Mouse (Mus musculus) MEL (cell line): ENCODE results near the gene Tnfrsf13c. TPM values are rescaled to one million over a fixed set of nuclear protein-coding genes. Genes with fewer than 3 reads are reported as not detected.

Source experiments
- DNase-seq: peaks from one replicate; pipeline ENCODE4 v3.0.0; 2011; ENCODE audit warnings: low read depth, low spot score
- H3K27ac ChIP-seq: 2 replicates; pipeline ENCODE4 v1.5.1; 2012; ENCODE audit warnings: low read depth, mild to moderate bottlenecking, control low read depth, low read length, moderate library complexity; ENCODE audit not compliant: control insufficient read depth
- H3K27me3 ChIP-seq, 2 experiments: fragments of 150-350 bp in 1 of 2; sonication (generic) in 1 of 2; 2 replicates each; pipeline ENCODE4 v1.6.1; 2012; ENCODE audit warnings: low read length in 2 of 2, mild to moderate bottlenecking in 2 of 2, improper control_type of control experiment in 1 of 2, moderate library complexity in 1 of 2; ENCODE audit not compliant: insufficient read depth in 2 of 2, control insufficient read depth in 1 of 2
- H3K36me3 ChIP-seq, 2 experiments: 2 replicates each; pipeline ENCODE4 v1.6.1; 2012 to 2014; ENCODE audit warnings: low read length in 2 of 2, improper control_type of control experiment in 1 of 2, inconsistent platforms in 1 of 2, mild to moderate bottlenecking in 1 of 2; ENCODE audit not compliant: insufficient read depth in 2 of 2, control insufficient read depth in 1 of 2
- H3K4me1 ChIP-seq, 2 experiments: fragments of 150-350 bp in 1 of 2; sonication (generic) in 1 of 2; 2 replicates each; pipeline ENCODE4 v1.6.1; 2012; ENCODE audit warnings: low read length in 2 of 2, improper control_type of control experiment in 1 of 2, mild to moderate bottlenecking in 1 of 2; ENCODE audit not compliant: insufficient read depth in 2 of 2, control insufficient read depth in 1 of 2
- H3K4me3 ChIP-seq, 2 experiments: fragments of 150-350 bp in 1 of 2; sonication (generic) in 1 of 2; 2 replicates each; pipeline ENCODE4 v1.5.1; 2012; ENCODE audit warnings: low read depth in 2 of 2, low read length in 2 of 2, mild to moderate bottlenecking in 2 of 2, moderate library complexity in 2 of 2, control low read depth in 1 of 2, improper control_type of control experiment in 1 of 2; ENCODE audit not compliant: control insufficient read depth in 1 of 2, insufficient read depth in 1 of 2
- H3K79me2 ChIP-seq: 2 replicates; pipeline ENCODE4 v1.6.1; 2012; ENCODE audit warnings: mild to moderate bottlenecking, low read length, moderate library complexity; ENCODE audit not compliant: control insufficient read depth, poor library complexity, insufficient read depth
- H3K9ac ChIP-seq: 2 replicates; pipeline ENCODE4 v1.6.1; 2012; ENCODE audit warnings: low read depth, mild to moderate bottlenecking, control low read depth, low read length, moderate library complexity; ENCODE audit not compliant: control insufficient read depth, poor library complexity, severe bottlenecking
- H3K9me3 ChIP-seq: fragments of 150-350 bp; sonication (generic); replicated peaks from 2 replicates; pipeline ENCODE4 v1.6.1; 2012; ENCODE audit warnings: mild to moderate bottlenecking, low read length, improper control_type of control experiment, moderate library complexity; ENCODE audit not compliant: insufficient read depth
- CHD2 ChIP-seq: IDR thresholded peaks from 2 replicates; pipeline ENCODE4 v1.6.1; 2011; ENCODE audit warnings: low read length, improper control_type of control experiment
- CTCF ChIP-seq, 3 experiments: IDR thresholded peaks in 2 of 3; conservative IDR thresholded peaks in 1 of 3; 2 replicates each; pipeline ENCODE4 v1.5.1; 2011 to 2012; ENCODE audit warnings: low read length in 3 of 3, low read depth in 2 of 3, mild to moderate bottlenecking in 2 of 3, improper control_type of control experiment in 1 of 3, inconsistent platforms in 1 of 3, mixed read lengths in 1 of 3, moderate library complexity in 1 of 3; ENCODE audit not compliant: control insufficient read depth in 1 of 3, insufficient read depth in 1 of 3, poor library complexity in 1 of 3, severe bottlenecking in 1 of 3
- ETS1 ChIP-seq: IDR thresholded peaks from 2 replicates; pipeline ENCODE4 v1.6.1; 2012; ENCODE audit warnings: low read depth, mild to moderate bottlenecking, inconsistent platforms, low read length, improper control_type of control experiment, moderate library complexity
- GABPA ChIP-seq: IDR thresholded peaks from 2 replicates; pipeline ENCODE4 v1.6.1; 2012; ENCODE audit warnings: low read depth, mild to moderate bottlenecking, inconsistent platforms, low read length, improper control_type of control experiment, moderate library complexity
- KAT2A ChIP-seq: conservative IDR thresholded peaks from 2 replicates; pipeline ENCODE4 v1.6.1; 2012; ENCODE audit warnings: low read depth, low read length, improper control_type of control experiment, inconsistent platforms
- MAFK ChIP-seq: IDR thresholded peaks from 2 replicates; pipeline ENCODE4 v1.6.1; 2011; ENCODE audit warnings: low read depth, mild to moderate bottlenecking, low read length, improper control_type of control experiment, borderline replicate concordance
- MAZ ChIP-seq: IDR thresholded peaks from 2 replicates; pipeline ENCODE4 v1.6.1; 2012; ENCODE audit warnings: low read depth, mild to moderate bottlenecking, inconsistent platforms, low read length, improper control_type of control experiment
- MXI1 ChIP-seq: IDR thresholded peaks from 2 replicates; pipeline ENCODE4 v1.6.1; 2011; ENCODE audit warnings: mild to moderate bottlenecking, low read depth, low read length, improper control_type of control experiment
- MYB ChIP-seq: IDR thresholded peaks from 2 replicates; pipeline ENCODE4 v1.6.1; 2011; ENCODE audit warnings: mild to moderate bottlenecking, low read depth, low read length, improper control_type of control experiment
- MYC ChIP-seq: IDR thresholded peaks from 2 replicates; pipeline ENCODE4 v1.6.1; 2011; ENCODE audit warnings: low read depth, mild to moderate bottlenecking, low read length, improper control_type of control experiment, moderate library complexity
- NELFE ChIP-seq: IDR thresholded peaks from 2 replicates; pipeline ENCODE4 v1.6.1; 2011; ENCODE audit warnings: low read depth, low read length, improper control_type of control experiment
- POLR2A ChIP-seq, 2 experiments: IDR thresholded peaks; 2 replicates each; pipeline ENCODE4 v1.6.1; 2011 to 2012; ENCODE audit warnings: low read length in 2 of 2, mild to moderate bottlenecking in 2 of 2, control low read depth in 1 of 2, improper control_type of control experiment in 1 of 2, low read depth in 1 of 2, moderate library complexity in 1 of 2; ENCODE audit not compliant: control insufficient read depth in 1 of 2, insufficient read depth in 1 of 2, poor library complexity in 1 of 2
- POLR2AphosphoS2 ChIP-seq: IDR thresholded peaks from 2 replicates; pipeline ENCODE4 v1.6.1; 2011; ENCODE audit warnings: low read length, improper control_type of control experiment
- RAD21 ChIP-seq: IDR thresholded peaks from 2 replicates; pipeline ENCODE4 v1.6.1; 2011; ENCODE audit warnings: mild to moderate bottlenecking, low read depth, low read length, improper control_type of control experiment
- TAL1 ChIP-seq: IDR thresholded peaks from 2 replicates; pipeline ENCODE4 v1.6.1; 2012; ENCODE audit warnings: mild to moderate bottlenecking, inconsistent platforms, low read length, moderate library complexity, mixed read lengths
- TBP ChIP-seq: IDR thresholded peaks from 2 replicates; pipeline ENCODE4 v1.8.0; 2011; ENCODE audit warnings: low read depth, low read length, improper control_type of control experiment
- TCF12 ChIP-seq: IDR thresholded peaks from 2 replicates; pipeline ENCODE4 v1.6.1; 2014; ENCODE audit warnings: low read depth, mild to moderate bottlenecking, inconsistent platforms, low read length, improper control_type of control experiment, moderate library complexity
- UBTF ChIP-seq: IDR thresholded peaks from 2 replicates; pipeline ENCODE4 v1.6.1; 2012; ENCODE audit warnings: low read depth, mild to moderate bottlenecking, inconsistent platforms, low read length, improper control_type of control experiment, moderate library complexity, borderline replicate concordance; ENCODE audit not compliant: insufficient read depth
- USF1 ChIP-seq: IDR thresholded peaks from 2 replicates; pipeline ENCODE4 v1.6.1; 2014; ENCODE audit warnings: low read depth, mild to moderate bottlenecking, inconsistent platforms, low read length, improper control_type of control experiment, moderate library complexity
- ZKSCAN1 ChIP-seq: IDR thresholded peaks from 2 replicates; pipeline ENCODE4 v1.6.1; 2012; ENCODE audit warnings: low read depth, mild to moderate bottlenecking, inconsistent platforms, low read length, improper control_type of control experiment, moderate library complexity
- ZNF384 ChIP-seq: IDR thresholded peaks from 2 replicates; pipeline ENCODE4 v1.6.1; 2012; ENCODE audit warnings: low read depth, mild to moderate bottlenecking, inconsistent platforms, low read length, improper control_type of control experiment
- polyA plus RNA-seq, 2 experiments: library from polyadenylated mRNA; stranded (reverse) in 1 of 2; unstranded in 1 of 2; fragments of >175 nt in 1 of 2; fragments of >200 nt in 1 of 2; gene quantifications; 2 replicates each; pipeline versions ENCODE4 v1.2.1 to v1.2.4; 2012; ENCODE audit warnings: low replicate concordance in 2 of 2, low read depth in 1 of 2; ENCODE audit not compliant: insufficient read length in 2 of 2, insufficient read depth in 1 of 2, missing spikeins in 1 of 2
- total RNA-seq: library from RNA; depleted of rRNA; stranded (reverse); fragments of 300-350 nt; gene quantifications from 2 replicates; pipeline ENCODE4 v1.2.3, GENCODE M21; 2012

The Tnfrsf13c gene
- total and polyA plus RNA-seq, 3 experiments = 0.63 to 1.5 TPM; not detected in 1

DNA sequence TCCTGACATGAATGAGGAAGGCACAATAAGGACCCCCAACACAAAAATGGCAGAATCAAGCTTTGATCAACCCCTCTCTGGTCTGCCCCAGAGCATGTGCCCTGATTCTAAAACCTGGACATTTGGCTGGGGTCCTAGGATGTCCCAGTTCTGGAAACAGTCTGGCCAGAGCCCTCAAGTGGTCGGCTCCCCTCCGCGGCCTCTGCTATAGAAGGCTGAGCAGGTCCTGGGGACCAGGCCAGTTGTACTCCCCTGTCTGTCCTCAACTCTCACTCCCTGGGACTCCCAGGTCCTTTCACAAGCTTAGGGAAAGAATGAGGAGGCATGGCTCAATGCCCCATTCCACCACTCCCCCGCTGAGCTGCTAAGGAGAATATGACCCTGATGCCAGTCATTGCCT, 10.9 kb downstream of the Tnfrsf13c start:
- Histone ChIP-seq H3K79me2 (no peaks in the 10 kb centered on the region), H3K27me3 (no peaks in the 10 kb centered on the region), H3K27ac (no peak overlapping the region), H3K9ac (no peak overlapping the region), H3K9me3 (no peaks in the 10 kb centered on the region)
- TF ChIP-seq UBTF (no peak), RAD21 (no peak), TCF12 (no peak), POLR2A (IDR thresholded peaks at IDR 0.05; ENCODE audit: control insufficient read depth in 1 of 2, insufficient read depth in 1 of 2, low read depth in 1 of 2, low read length in 2 of 2, poor library complexity in 1 of 2) (no peak), NELFE (no peak), ZNF384 (no peak), KAT2A (no peak), MYB (no peak), ETS1 (no peak), MAZ (no peak), USF1 (no peak), TAL1 (no peak), TBP (no peak), CHD2 (no peak), GABPA (no peak), CTCF (IDR thresholded peaks at IDR 0.05 in 2 of 3, conservative IDR thresholded peaks at IDR 0.05 in 1 of 3; ENCODE audit: control insufficient read depth in 1 of 3, insufficient read depth in 1 of 3, low read depth in 2 of 3, low read length in 3 of 3, poor library complexity in 1 of 3, severe bottlenecking in 1 of 3) (no peak), MYC (no peak), ZKSCAN1 (no peak), MXI1 (no peak)
- TF ChIP-seq, all 39 proteins: peak for 0
- H3K4me3 ChIP-seq = no peak overlapping the region
- no peaks in the 10 kb centered on the region for H3K4me1 ChIP-seq
- no peak for DNase-seq
- H3K36me3 ChIP-seq = no peaks in the 10 kb centered on the region

DNA sequence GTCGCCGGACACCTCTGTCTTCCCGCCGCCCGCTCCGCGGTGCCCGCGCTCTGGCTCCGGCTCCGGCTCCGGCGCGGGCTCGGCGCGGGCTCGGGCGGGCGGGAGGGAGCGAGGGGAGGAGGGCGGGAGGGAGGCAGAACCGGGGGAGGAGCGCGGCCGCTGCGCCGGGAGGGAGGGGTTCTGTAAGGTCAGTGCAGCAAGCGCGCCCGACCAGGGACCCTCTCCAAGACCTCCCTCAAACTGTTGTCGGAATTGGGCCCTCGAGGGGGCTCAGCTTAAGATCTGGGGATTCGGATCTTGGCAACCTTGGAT, 11.5 kb downstream of the Tnfrsf13c start, which contains the start of gene Shisa8:
TSS of gene Shisa8 (minus strand) at position 64 of the 312 bp plus-strand sequence.
- H3K4me1 ChIP-seq = no peaks in the 10 kb centered on the region
- no peaks in the 10 kb centered on the region for H3K27me3 ChIP-seq
- no peak within 1 kb of the TSS for H3K9ac ChIP-seq
- no peaks in the 10 kb centered on the region for H3K36me3 ChIP-seq
- DNase-seq = no peak
- no peak within 1 kb of the TSS for H3K27ac ChIP-seq
- H3K4me3 ChIP-seq = no peak within 1 kb of the TSS
- TF ChIP-seq RAD21 = no peak
- TF ChIP-seq MAFK = no peak
- no peak for TF ChIP-seq POLR2AphosphoS2
- H3K9me3 ChIP-seq = no peaks in the 10 kb centered on the region
- no peaks in the 10 kb centered on the region for H3K79me2 ChIP-seq
